Mouse (Mus musculus) bone marrow, adult 2 months (tissue): ENCODE measurements around the gene Sfxn3. TPM values are rescaled to one million over a fixed set of nuclear protein-coding genes. Genes with fewer than 3 reads are reported as not detected.
A peak's percentile ranks its signal among the peaks of the same experiment; 100 is the strongest.
"Not testable (repeated sequence)": the region's sequence is repeated elsewhere in the genome, so short reads cannot be mapped to it uniquely, and the experiment has no call there.

Experiments
- H3K27ac ChIP-seq: fragments of 200-500 bp; 2 replicates; pipeline ENCODE4 v1.5.1; 2012; ENCODE audit warnings: low read depth, mild to moderate bottlenecking, control low read depth, inconsistent platforms, low read length; ENCODE audit not compliant: control insufficient read depth, poor library complexity, insufficient read depth
- H3K4me1 ChIP-seq: fragments of 200-500 bp; 2 replicates; pipeline ENCODE4 v1.6.1; 2011; ENCODE audit warnings: low read length; ENCODE audit not compliant: control insufficient read depth, insufficient read depth
- H3K4me3 ChIP-seq: fragments of 200-500 bp; replicated peaks from 2 replicates; pipeline ENCODE3; 2011; ENCODE audit warnings: mild to moderate bottlenecking, low read depth, low read length, control low read depth; ENCODE audit not compliant: control insufficient read depth
- CTCF ChIP-seq: fragments of 200-500 bp; IDR thresholded peaks from 2 replicates; pipeline ENCODE4 v1.5.1; 2011; ENCODE audit warnings: low read length, control low read depth; ENCODE audit not compliant: control insufficient read depth, insufficient read depth
- POLR2A ChIP-seq: fragments of 200-500 bp; IDR thresholded peaks from 2 replicates; pipeline ENCODE4 v1.6.1; 2011; ENCODE audit warnings: low read depth, mild to moderate bottlenecking, control low read depth, low read length, borderline replicate concordance; ENCODE audit not compliant: control insufficient read depth
- WGBS: fragments of 180-500 bp; shearing (Covaris S2); methylation state at CpG from one replicate; pipeline ENCODE4 v1.1.7; 2018; 5-methylcytosine and 5-hydroxymethylcytosine counted together
- polyA plus RNA-seq: library from polyadenylated mRNA; stranded (reverse); fragments of >200 nt; gene quantifications from 2 replicates; pipeline ENCODE4 v1.2.4, GENCODE M21; 2011; ENCODE audit warnings: low replicate concordance; ENCODE audit not compliant: missing spikeins, insufficient read depth, insufficient read length

The Sfxn3 gene
- polyA plus RNA-seq, 1 experiment = 13.5 TPM

- 29% methylated on average over 4 of the region's 4 CpGs for WGBS
- TF ChIP-seq POLR2A (no peak), CTCF (peak; percentile 80)
- H3K27ac ChIP-seq = no peak overlapping the region
- no peaks in the 10 kb centered on the region for H3K4me1 ChIP-seq
- H3K4me3 ChIP-seq = no peak overlapping the region
Measured at GRCm38 (mm10) chr19:45031780-45032179, 15.5 kb upstream of the Sfxn3 start.

GRCm38 (mm10) chr19:45032570-45033332 is 14.6 kb upstream of the Sfxn3 start:
- TF ChIP-seq CTCF (no peak), POLR2A (no peak)
- Histone ChIP-seq H3K27ac (no peak overlapping the region; the same call in 1 of the 2 replicates), H3K4me3 (no peak overlapping the region), H3K4me1 (no peaks in the 10 kb centered on the region)
- WGBS = 55% methylated on average over 17 of the region's 17 CpGs

DNA sequence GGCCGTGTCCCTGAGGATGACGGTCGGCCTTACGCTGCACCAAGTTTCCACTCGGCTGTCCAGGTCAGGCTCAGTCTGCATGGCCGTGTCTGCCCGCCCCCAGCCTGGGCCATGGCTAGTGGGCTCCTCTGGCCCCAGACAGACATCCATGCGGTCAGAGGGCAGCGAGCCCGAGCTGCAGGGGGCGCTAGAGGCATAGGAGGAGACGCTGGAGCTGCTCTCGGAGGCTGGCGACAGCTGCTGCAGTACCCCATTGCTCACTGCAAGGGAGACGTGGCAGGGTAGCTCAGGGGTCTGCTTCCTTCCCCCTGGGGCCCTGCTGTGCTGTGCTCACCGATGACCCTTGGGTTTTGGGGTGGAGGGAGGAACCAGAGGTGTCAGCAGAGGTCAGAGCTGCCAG is 10.4 kb upstream of the Sfxn3 start:
- TF ChIP-seq CTCF (peak; percentile 63), POLR2A (no peak)
- no peak overlapping the region for H3K27ac ChIP-seq
- WGBS = 44% methylated on average over 16 of the region's 16 CpGs
- no peaks in the 10 kb centered on the region for H3K4me1 ChIP-seq
- H3K4me3 ChIP-seq = no peak overlapping the region

GRCm38 (mm10) chr19:45038198-45038597 is 9.1 kb upstream of the Sfxn3 start:
- H3K4me1 ChIP-seq, H3K4me3 ChIP-seq, H3K27ac ChIP-seq: not testable (repeated sequence)
- WGBS = 83% methylated on average over 7 of the region's 7 CpGs

- H3K4me1 ChIP-seq = no peaks in the 10 kb centered on the region
- WGBS = 71% methylated on average over 13 of the region's 13 CpGs
- H3K27ac ChIP-seq = no peak overlapping the region
- no peak overlapping the region for H3K4me3 ChIP-seq
- TF ChIP-seq POLR2A (no peak), CTCF (no peak)
Measured at GRCm38 (mm10) chr19:45040214-45040613, 7.1 kb upstream of the Sfxn3 start.

- peaks cover 3% of the 10 kb centered on the region for H3K4me1 ChIP-seq
- TF ChIP-seq CTCF (no peak), POLR2A (no peak)
- WGBS = 70% methylated on average over 11 of the region's 11 CpGs
Measured at GRCm38 (mm10) chr19:45044389-45044927, 2.8 kb upstream of the Sfxn3 start.

DNA sequence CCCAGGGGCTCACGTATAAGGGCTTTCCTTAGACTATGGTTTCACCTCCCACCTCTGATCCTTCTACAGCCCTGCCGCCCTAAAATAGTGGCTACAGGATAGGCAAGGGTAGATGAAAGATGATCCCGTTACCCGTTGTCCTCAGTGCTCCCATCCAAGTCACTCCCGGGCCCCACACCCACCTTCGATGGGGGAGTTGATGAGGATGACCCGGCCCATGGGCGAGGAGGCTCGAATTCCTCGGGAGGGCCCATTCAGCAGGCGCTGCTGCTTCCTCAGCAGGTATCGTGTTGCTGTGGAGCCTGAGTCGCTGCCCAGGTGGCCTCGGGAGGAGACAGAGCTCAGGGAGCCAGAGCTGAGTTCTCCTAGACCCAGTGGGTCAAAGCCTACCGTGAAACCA is 2.1 kb upstream of the Sfxn3 start:
- H3K4me1 ChIP-seq = peaks cover 3% of the 10 kb centered on the region
- WGBS = 61% methylated on average over 15 of the region's 15 CpGs

More at GRCm38 (mm10) chr19:45044389-45044927, 2.8 kb upstream of the Sfxn3 start:
- Histone ChIP-seq H3K4me3 (no peak overlapping the region), H3K27ac (no peak overlapping the region)

DNA sequence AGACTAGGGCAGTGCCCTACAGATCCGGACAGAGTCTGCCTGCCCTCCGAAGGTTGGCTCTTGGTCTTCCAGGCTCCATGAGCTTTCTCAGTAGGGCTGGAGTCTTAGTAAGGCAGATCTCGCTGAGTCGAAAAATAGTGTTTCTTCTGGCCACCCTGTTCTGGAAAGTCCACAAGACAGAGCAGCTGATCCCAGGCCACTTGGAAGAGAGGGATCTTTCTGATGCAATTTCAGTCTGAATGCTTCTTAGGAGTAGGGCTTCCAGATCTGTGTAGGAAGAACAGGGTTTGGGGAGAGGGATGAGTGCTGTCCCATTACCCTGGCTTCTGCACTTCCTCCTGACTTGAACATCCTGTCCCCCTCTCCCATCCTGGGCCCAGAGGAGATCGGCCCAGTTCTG is 1.7 kb upstream of the Sfxn3 start, which contains the start of gene Pdzd7:
TSS of gene Pdzd7 (minus strand) at position 67 of the 400 bp plus-strand sequence.
- TF ChIP-seq CTCF = no peak
- no peak for TF ChIP-seq POLR2A
- 65% methylated on average over 5 of the region's 5 CpGs for WGBS
- peaks cover 3% of the 10 kb centered on the region for H3K4me1 ChIP-seq
- no peak within 1 kb of the TSS for H3K27ac ChIP-seq
- no peak within 1 kb of the TSS for H3K4me3 ChIP-seq

More for the DNA sequence above, 2.1 kb upstream of the Sfxn3 start:
- TF ChIP-seq CTCF (no peak), POLR2A (no peak)
- Histone ChIP-seq H3K4me3 (no peak overlapping the region), H3K27ac (no peak overlapping the region)
